Mouse (Mus musculus) regulatory T cell (primary cell): ENCODE data around the gene Kcnh2.

Source experiments
- in situ Hi-C: fragments of 300-600 bp; cut with MboI, MseI; formaldehyde crosslinking; loops from one replicate; pipeline ENCODE4 v1.15.1; 2025; ENCODE audit warnings: high pct_unique_total_duplicates

Gene Kcnh2

DNA sequence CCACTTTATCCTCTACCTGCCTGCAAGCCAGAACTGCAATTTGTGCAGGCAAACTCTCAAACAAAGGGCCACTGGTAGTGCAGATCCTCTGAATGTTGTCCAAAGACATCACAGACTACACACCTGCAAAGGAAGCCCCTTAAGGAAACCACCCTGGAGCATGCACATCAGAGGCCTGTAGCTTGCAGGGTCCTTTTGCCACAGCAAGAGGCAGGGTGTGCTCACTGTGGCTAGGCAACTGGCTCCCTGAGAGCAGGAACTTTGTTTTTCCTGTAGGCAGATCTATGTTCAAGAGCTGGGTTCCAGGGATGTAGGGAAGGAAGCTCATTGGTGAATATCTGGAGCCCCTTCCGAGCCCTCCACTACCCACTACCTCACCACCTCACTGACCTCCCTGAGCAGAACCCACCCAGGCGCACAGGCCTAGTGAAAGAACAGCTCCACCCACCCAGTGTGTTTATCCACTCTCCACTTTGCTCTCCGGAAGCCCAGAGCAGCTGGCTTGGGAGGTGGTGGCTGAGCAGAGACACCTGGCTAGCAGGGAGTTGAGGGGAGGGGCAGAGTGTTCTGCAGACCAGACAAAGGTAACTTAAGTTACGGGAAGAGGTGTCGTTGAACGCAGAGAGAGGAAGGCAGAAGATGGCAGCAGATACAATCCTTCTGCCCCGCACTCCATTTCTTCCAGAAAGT is 4.1 kb downstream of the Kcnh2 start:
- in situ Hi-C loops, result no loop called here

GRCm38 (mm10) chr5:24346313-24346712 is 5.1 kb downstream of the Kcnh2 start:
- in situ Hi-C loops, result no loop called here

- in situ Hi-C loops, result loop anchor here (5.0 kb wide), 1 partner anchor 67 kb away; no protein-coding TSS in a partner anchor
Measured at GRCm38 (mm10) chr5:24344477-24345051, 6.8 kb downstream of the Kcnh2 start.

- in situ Hi-C loops, result loop anchor here (5.0 kb wide), 1 partner anchor 67 kb away; no protein-coding TSS in a partner anchor
Measured at GRCm38 (mm10) chr5:24343977-24344436, 7.4 kb downstream of the Kcnh2 start.

- in situ Hi-C loops, result loop anchor here (5.0 kb wide), 1 partner anchor 66 kb away; no protein-coding TSS in a partner anchor
Measured at GRCm38 (mm10) chr5:24343379-24343778, 8.0 kb downstream of the Kcnh2 start.

DNA sequence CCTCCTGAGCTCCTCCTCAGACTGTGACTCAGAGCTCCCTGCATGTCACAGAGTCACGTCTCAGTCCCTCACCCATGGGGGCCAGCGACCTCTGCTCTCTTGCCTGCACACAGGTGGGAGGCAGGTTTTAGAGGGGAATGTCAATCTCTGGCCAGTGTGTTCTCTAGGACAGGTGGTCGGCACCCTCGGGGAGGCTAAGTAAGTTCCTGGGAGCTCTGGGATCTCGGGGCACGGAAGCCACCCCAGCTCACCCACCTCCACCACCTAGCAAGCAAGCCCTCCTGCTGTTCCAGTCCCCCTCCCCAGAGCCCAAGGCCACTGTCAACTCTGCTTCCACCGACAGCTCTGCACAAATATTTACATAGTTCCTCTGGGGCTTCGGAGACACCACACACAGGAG is 8.4 kb downstream of the Kcnh2 start:
- in situ Hi-C loops, result loop anchor here (5.0 kb wide), 1 partner anchor 66 kb away; no protein-coding TSS in a partner anchor

DNA sequence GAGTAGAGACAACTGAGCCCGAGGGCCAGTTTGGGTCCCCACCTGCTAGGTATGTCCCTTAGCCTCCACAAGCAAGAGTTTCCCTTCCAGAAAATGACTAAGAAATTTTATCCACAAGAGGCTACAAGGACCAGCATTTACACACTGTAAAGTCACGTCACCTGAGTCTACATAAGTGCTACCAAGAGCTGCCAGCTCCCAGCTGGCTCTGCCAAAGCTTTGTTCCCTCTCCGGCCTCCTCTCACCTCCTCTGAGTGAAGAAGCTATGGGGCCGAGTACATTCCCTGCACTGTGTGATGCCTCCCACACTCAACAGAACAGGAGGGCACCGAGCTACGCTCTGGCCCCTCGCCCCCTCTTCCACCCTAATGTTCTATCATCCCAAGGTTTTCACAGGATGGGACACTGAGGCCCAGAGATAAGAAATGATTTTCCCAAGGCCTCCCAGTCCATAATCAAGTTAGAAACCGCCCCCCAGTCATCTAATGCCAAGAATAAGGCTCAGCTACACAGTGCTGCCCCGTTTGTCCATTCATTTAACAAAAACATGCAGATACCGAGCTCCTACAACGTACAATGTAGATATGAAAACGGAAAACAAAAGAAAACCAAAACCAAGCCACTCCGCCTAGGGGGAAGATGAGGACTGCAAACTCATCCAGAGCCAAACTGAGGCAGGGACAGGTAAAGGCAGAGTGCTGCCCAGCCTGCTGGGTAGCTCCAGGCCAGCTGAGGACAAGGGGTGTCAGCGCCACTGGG is 9.0 kb downstream of the Kcnh2 start:
- in situ Hi-C loops, result loop anchor here (5.0 kb wide), 1 partner anchor 65 kb away; no protein-coding TSS in a partner anchor

DNA sequence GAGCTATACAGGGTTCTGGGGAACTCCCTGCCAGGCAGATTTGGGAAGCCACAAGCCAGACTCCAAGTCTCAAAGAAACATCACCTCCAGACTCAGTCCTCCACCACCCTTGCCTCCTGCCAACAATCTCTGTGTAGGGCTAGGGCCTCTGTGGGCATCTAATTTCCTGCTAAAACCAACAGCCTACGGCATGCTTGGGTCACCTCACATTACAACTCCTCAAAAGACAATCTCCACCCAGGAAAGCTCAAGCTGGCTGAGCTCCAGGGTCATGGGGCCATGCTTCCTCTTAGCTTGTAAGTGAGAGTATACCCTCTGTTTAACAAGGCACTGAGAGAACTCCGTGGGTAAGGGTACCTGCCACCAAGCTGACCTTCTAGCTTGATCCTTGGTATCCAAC is 13.6 kb downstream of the Kcnh2 start:
- in situ Hi-C loops, result no loop called here

DNA sequence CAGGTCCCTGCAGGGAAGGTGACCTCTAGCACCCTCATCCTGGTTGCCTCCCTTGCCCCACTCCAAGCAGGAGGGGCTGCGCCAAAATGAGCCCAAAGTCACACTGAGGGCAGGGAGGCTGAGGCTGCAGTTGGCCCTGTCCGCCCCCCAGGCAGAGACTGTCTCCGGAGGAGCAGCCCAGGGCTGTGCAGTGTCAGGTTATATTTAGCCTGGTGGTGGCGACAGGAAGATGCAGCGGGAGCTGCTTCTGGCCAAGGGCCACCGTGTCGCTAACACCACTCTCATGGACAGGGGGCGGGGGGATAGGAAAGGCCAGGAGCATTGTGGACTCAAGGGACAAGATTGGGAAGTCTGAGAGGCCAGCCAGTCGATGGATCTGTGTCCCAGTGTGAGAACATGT is 14.0 kb downstream of the Kcnh2 start:
- in situ Hi-C loops, result no loop called here

DNA sequence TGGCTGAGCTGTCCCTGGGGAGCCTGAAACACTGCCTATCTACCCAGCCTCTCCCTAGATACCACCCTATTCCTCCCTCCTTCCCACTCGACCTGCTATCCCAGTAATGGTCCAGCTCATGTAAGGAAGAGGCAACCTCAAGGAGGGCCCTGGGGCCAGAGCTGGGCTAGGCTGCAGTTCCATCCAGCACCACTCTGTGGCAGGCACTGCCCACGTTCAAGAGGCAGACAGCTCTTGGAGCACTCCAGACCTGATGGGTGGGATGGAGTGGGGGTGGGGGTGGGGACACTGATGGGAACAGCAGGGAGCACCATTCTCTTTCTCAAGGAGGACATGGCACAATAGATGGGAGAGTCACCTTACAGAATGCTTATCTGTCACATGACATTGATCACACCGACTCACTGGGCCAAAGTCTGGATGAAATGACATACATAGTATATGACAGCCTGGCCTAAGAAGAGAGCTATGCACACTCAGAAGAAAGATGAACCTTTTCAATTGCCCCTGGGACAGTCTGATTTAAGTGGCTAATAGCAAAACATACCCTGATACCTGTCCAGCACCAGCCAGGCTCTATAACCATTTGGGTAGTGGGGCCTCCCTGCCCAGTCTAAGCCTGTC is 15.4 kb downstream of the Kcnh2 start:
- in situ Hi-C loops, result no loop called here

DNA sequence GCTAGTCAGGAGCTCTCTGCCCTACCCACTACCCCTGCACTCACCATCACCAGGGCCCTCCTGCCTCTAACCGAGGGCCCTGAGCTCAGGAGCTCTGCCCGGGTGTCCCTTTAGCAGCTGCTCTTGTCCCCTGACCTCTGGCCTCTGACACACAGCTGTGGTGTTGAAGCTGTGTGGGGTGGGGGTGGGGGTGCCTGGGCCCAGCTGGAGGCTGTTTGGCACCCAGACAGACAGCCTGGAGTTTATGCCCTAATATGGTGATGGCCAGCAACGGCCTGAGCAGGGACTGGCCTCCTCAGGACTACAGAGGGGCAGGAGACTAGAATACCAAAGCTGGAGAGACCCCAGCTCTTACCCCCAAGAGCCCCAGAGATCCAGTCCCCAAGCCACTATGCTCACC is 16.7 kb downstream of the Kcnh2 start:
- in situ Hi-C loops, result no loop called here

DNA sequence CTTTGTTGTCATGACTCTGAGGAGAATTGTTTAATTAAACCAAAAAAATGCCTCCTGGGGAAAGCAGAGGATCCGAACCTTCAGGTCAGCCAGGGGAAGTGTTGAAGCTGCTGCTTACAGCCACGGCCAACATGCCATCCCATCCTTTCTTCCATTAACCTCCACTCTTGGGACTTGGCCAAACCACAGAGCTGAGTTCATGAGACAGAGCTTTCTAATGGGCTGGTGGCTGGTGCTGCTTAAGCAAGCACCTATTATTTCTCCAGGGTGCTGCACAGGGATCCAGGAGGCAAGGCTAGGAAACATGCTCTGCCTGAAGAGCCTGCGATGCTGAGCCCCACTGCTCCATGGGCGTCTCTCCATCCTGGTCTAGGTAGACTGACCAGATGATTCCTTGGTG is 19.0 kb downstream of the Kcnh2 start:
- in situ Hi-C loops, result no loop called here

DNA sequence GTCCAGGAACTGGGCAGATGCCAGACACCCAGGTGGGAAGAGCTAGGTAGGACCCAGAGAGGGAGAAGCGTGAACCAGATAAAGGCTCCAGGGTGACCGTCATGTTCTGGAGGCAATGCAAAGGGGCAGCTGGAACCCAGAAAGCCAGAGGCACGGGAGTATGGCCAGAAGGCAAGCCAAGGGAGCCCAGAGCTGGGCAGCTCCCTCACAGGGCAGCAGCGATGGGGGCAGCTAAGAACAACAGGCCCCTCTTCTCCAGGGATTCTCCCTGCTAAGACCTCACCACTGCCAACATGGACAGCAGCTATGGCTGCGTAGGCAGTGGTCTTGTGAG is 21.5 kb downstream of the Kcnh2 start:
- in situ Hi-C loops, result loop anchor here (10.0 kb wide), 1 partner anchor 1305 kb away; no protein-coding TSS in a partner anchor

GRCm38 (mm10) chr5:24329212-24329964 is 22.0 kb downstream of the Kcnh2 start:
- in situ Hi-C loops, result loop anchor here (10.0 kb wide), 1 partner anchor 1305 kb away; no protein-coding TSS in a partner anchor

DNA sequence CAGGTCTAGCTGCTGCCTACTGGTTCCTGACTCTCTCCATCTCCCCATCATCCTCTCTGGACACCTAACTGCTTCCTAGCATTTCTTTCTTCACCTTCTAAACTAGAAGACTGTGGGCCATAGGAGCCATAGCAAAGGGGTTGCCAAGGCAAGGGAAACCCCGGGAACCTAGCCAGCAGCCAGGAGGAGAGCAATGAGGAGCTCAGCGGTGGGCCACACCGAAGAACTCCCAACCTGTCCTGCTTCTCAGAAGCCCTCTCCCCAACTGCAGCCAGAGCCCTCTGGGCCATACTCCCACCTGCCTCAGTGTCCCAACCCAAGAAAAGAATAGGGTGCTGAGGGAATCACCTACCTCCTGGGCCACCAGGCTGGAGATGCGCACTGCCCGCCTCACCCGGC is 22.6 kb downstream of the Kcnh2 start:
- in situ Hi-C loops, result loop anchor here (10.0 kb wide), 1 partner anchor 1306 kb away; no protein-coding TSS in a partner anchor

GRCm38 (mm10) chr5:24326842-24327417 is 24.5 kb downstream of the Kcnh2 start:
- in situ Hi-C loops, result loop anchor here (10.0 kb wide), 1 partner anchor 1308 kb away; no protein-coding TSS in a partner anchor

GRCm38 (mm10) chr5:24326166-24326841 is 25.1 kb downstream of the Kcnh2 start:
- in situ Hi-C loops, result loop anchor here (10.0 kb wide), 1 partner anchor 1308 kb away; no protein-coding TSS in a partner anchor

DNA sequence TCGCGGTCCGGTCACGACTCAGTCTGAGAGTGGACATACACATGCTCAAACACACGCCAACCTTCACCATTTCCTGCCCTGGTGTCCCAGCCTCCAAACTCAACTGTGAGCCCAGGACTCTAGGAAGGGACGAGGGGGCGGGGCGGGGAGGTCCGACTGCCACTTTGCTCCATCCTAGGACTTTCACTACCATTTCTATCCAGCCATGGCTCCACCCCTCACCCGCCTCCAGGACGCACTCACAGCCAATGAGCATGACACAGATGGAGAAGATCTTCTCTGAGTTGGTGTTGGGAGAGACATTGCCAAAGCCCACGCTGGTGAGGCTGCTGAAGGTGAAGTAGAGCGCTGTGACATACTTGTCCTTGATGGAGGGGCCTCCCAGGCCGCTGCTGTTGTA is 26.2 kb downstream of the Kcnh2 start:
- in situ Hi-C loops, result loop anchor here (10.0 kb wide), 1 partner anchor 1310 kb away; no protein-coding TSS in a partner anchor

GRCm38 (mm10) chr5:24321711-24322682 is 29.4 kb downstream of the Kcnh2 start:
- in situ Hi-C loops, result loop anchor here (10.0 kb wide), 1 partner anchor 1313 kb away; no protein-coding TSS in a partner anchor
